Mouse (Mus musculus) heart, postnatal 4 days (tissue): Measurements from ENCODE around the gene Card9. TPM values are rescaled to one million over a fixed set of nuclear protein-coding genes. Genes with fewer than 3 reads are reported as not detected.

Source experiments
- DNase-seq: peaks from one replicate; pipeline ENCODE4 v3.0.0; 2021
- total RNA-seq, 2 experiments: library from RNA; stranded (reverse); gene quantifications; 2 replicates each; pipeline ENCODE4 v1.2.3; 2021

The Card9 gene
- total RNA-seq, 2 experiments from 2014 or later, result 0.60 to 0.95 TPM

DNA sequence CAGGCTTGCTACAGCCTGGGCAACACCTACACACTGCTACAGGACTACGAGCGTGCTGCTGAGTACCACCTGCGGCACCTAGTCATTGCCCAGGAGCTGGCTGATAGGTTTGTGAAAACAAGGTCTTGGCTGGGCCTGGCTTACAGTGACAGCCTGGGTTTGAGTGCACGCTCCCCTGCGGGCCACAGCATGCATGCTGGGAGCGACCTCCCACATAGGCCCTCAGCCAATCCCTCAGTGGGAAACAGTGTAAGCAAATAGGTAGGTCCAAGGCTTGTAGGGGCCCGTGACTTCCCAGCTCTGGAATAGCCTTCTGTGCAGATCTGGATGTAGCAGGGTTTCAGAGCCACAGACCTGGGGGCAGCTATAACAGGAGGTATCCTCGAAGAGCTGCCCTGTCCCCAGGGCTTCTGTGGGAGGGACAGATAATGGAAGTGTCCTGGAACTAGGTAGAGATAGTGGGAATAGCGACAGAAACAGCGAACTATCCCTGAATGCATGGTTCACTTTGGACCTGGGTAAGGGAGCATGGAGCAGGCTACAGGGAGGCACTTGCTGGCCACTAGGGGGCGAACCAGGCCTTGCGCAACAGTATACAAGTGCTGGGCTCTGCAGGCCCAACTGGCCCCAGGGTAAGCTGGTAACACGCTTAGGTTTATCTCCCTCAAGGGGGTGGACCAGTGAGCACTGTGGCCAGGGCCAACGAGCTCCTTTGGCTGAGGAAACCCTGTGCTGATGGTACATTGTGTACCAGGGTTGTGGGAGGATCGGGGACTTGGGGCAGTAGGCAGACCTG lies 35.1 kb downstream of the Card9 start:
- peak; percentile 80 for DNase-seq

DNA sequence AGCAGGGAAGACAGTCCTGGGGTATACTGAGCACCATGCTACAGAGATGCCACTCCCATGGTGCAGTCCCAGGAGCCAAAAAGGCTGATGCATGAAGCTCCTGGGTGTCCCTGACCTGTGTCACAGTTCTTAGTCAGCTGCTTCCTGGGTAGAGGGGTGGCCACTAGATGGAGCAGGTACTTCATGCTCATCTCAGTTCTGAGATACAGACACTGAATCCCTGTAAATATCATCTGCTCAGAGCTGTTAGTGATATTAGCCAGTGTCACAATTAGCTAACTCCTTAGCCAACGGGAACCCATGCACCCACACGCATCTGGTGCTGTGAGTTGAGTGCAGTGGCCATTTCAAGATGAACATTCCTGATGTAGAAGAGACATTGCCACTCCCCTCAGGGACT lies 35.8 kb downstream of the Card9 start:
- DNase-seq, result peak; percentile 69

- peak; percentile 38 for DNase-seq
These were observed 37.0 kb downstream of the Card9 start for GRCm38 (mm10) chr2:26323589-26324325.

- no peak for DNase-seq
These were observed 40.2 kb downstream of the Card9 start for GRCm38 (mm10) chr2:26320245-26321185.

DNA sequence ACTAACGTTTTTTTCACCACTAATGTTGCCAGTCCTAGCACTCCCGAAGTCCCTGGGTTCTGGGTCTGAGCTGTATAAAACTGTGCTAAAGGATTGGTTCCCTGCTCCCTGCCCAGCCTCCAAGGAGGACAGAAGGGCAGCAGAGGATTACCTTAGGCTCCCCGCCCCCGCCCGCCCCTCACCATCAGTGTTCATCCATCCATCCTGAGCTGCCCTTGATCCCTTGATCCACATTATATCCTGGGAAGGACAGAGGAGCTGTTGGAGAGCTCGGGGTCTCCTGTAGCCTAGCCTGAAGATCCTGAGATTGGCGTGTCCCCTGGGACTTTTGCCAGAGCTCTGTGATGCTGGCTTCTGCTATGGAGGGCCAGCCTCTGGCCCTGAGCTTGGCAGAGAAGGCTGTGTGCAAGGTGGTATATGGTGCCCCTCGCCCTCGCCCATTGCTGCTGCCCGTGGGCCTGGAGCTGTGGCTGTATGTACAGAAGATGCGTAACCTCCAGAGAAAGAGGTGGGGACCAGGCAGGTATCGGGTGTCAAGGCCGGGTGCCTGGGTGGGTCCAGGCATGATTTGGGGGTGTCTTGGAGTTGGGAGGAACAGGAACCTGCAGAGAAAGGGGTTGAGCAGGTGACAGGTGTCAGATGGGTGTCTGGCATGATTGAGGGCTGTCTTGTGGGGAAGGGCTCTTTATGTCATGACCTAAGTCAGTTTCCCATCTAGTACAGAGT lies 41.0 kb downstream of the Card9 start:
- DNase-seq, result no peak

DNA sequence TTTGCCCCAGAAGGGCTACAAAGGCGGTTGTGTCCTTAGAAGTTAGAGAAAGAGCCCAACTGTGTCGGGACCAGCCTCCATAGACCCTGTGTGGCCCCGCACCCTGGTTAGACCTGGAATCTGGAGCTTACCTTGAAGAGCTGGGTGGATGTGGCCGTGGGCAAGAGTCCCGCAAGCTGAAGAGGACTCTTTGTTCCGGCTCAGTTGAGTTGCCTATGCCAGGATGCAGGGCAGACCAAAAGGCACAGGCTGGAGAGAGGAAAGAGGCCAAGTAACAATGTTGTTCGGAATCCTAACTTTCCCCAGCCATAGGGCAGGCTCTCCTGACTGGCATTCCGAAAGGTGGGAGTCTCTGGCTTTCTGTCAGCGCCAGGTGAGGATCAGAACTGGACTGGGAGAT lies 41.6 kb downstream of the Card9 start:
- DNase-seq, result no peak

GRCm38 (mm10) chr2:26317991-26318672 lies 42.6 kb downstream of the Card9 start:
- no peak for DNase-seq

GRCm38 (mm10) chr2:26317371-26317770 lies 43.3 kb downstream of the Card9 start:
- DNase-seq, result no peak

DNA sequence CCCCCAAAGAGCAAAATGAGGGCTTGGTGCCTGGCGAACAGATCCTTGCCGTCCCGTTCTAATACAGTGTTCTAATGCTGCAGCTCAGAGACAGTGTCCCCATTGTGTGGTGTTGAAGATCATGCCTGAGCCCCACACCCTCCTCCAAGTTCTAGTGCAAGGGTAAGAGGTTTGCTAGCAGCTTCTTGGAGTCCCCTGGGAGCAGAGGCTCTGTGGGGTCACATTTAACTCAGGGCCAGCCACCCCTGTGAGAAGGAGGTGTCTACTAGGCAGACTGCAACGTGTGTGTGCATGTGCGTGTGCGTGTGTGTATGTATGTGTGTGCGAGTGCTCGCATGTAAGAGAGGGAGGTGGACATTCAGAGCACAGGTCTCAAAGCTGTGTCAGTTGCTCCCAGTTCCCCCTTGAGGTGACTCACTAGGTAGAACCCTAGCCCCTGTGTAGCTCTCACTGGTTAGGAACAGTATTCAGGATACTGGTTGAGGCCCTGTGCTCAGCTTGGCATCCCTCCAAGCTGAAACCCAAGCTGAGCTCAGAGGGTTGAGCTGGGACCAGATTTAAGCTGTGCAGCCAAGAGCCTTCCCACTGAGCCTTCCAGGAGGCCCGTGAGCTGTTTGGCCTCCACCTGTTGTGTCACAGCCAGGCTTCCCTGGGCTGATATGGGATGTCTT lies 44.0 kb downstream of the Card9 start:
- DNase-seq, result no peak

DNA sequence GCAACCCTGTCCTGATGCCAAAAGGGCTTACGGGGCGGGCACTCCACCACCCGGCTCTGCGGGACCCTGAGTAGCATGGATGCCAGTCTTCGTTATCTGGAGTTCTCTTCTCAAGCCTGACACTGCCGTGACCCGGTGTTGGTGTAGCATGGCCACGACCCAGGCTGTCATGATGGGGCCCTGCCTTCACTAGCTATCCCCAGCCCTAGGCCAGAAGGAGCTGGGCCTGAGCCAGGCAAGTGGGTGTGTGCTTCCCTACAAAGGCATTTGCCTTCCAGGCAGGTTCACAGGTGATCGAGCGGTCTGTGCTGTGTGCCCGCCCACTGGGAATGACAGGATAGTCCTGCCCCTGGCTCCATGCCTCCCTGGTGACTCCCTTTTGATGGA lies 44.8 kb downstream of the Card9 start:
- peak; percentile 65 for DNase-seq

DNA sequence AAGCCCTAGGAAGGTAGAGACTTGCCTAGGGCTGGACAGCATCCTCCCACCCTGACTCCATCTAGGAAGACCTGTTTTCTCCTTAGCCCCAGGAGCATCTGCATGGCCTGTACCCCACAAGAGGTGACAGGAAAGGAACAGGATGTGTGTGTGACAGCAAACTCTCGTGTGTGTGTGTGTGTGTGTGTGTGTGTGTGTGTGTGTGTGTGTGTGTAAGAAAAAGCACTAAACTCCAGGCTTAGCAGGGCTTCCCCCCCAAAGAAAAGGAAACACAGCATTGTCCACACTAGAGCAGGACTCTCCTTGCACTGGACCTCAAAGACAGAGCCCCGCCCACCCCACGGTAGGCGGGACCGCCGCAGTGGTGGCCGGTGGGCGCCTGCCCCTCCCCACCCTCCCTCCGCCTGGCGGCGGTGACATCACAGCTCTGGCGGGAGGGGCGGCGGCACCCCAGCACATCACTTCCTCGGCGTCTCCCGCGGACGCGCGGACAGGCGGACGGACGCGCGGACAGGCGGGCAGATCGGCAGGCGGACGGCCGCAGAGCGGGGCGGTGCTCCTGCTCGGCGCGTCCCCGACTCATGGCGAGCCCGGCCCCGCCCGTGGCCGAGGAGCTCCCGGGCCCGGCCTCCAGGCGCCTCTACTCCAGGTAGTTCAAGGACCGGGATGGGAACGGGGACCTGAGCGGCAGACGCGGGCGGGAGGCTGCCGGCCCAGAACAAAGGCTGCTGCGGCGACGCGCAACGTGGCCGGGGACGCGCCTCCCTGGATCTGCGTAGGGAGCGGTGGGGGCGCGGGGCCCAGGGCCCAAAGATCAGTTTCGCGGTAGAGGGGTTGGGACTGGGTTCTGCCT lies 45.4 kb downstream of the Card9 start, which contains the start of gene Gpsm1:
Gpsm1 (plus strand) TSS at position 444 of the 853 bp plus-strand sequence.
- peak; percentile 90 for DNase-seq

DNA sequence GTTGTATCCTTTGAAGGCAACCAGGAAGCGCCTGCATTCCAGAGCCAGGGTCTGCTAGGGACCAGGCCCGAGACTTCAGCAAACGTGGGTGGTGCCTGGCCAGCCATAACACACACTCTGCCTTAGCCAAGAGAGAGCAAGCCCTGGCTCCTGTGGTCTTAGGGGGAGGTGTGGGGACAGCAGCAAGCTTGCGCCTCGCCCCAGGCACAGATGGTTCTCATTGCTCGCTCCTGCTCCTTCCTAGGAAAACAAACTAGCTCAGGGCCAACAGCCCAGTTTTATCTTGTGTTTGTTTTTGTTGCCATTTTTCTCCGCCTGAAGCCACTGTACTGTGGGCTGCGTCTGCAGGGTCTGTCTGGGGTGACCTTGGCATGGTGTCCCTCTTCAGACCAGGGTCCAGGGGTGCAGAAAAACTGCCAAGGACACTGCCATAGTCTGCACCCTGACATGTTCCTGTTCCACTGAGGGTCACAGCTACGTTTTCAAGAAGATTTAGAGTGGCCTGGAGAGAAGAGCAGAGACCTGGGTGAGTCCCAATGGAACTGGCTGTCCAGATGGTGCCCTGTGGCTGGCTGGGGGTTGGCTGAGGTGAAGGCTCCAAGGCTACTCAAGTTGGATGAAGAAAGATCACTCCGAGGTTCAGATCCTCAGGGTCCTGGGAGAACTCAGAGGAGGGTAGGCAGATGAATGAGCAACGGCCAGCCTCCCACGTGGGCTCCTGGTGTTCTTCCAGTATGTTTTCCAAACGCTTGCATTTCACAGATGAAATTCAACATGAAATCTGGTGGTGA lies 46.2 kb downstream of the Card9 start:
- DNase-seq, result peak; percentile 71

GRCm38 (mm10) chr2:26313394-26313793 lies 47.3 kb downstream of the Card9 start:
- no peak for DNase-seq

GRCm38 (mm10) chr2:26312812-26313211 lies 47.9 kb downstream of the Card9 start:
- DNase-seq, result no peak

GRCm38 (mm10) chr2:26311936-26312335 lies 48.8 kb downstream of the Card9 start:
- no peak for DNase-seq

GRCm38 (mm10) chr2:26309739-26310138 lies 51.0 kb downstream of the Card9 start:
- peak; percentile 58 for DNase-seq

GRCm38 (mm10) chr2:26306702-26307101 lies 54.0 kb downstream of the Card9 start:
- DNase-seq, result no peak

GRCm38 (mm10) chr2:26305555-26305954 lies 55.2 kb downstream of the Card9 start:
- DNase-seq, result no peak

- no peak for DNase-seq
These were observed 56.0 kb downstream of the Card9 start for GRCm38 (mm10) chr2:26304711-26305110.
